Mouse (Mus musculus): Measurements from ENCODE around the gene Ntmt1.
A peak's percentile ranks its signal among the peaks of the same experiment; 100 is the strongest.

The Ntmt1 gene

GRCm38 (mm10) chr2:30807648-30808295 lies at the start of gene Ntmt1:
Gene Ntmt1, plus strand, starts transcription at chr2:30807826.
- DNase-seq = peak; percentile 94

GRCm38 (mm10) chr2:30758341-30759087 lies 49.1 kb upstream of the Ntmt1 start:
- no peak for DNase-seq

- DNase-seq = no peak
Measured at GRCm38 (mm10) chr2:30759088-30759374, 48.6 kb upstream of the Ntmt1 start.

GRCm38 (mm10) chr2:30759442-30759841 lies 48.2 kb upstream of the Ntmt1 start:
- DNase-seq = no peak

- no peak for DNase-seq
Measured at GRCm38 (mm10) chr2:30759858-30760547, 47.6 kb upstream of the Ntmt1 start.

- no peak for DNase-seq
Measured at GRCm38 (mm10) chr2:30760706-30761105, 46.9 kb upstream of the Ntmt1 start.

- no peak for DNase-seq
Measured at GRCm38 (mm10) chr2:30766446-30766845, 41.2 kb upstream of the Ntmt1 start.

GRCm38 (mm10) chr2:30767626-30768240 lies 39.9 kb upstream of the Ntmt1 start:
- DNase-seq = no peak

GRCm38 (mm10) chr2:30768529-30768928 lies 39.1 kb upstream of the Ntmt1 start:
- no peak for DNase-seq

GRCm38 (mm10) chr2:30769187-30769586 lies 38.4 kb upstream of the Ntmt1 start:
- DNase-seq = no peak

- DNase-seq = peak; percentile 20
Measured at GRCm38 (mm10) chr2:30771368-30771805, 36.2 kb upstream of the Ntmt1 start.

- DNase-seq = peak; percentile 56
Measured at GRCm38 (mm10) chr2:30771806-30772460, 35.7 kb upstream of the Ntmt1 start.

- DNase-seq = no peak
Measured at GRCm38 (mm10) chr2:30772581-30773312, 34.9 kb upstream of the Ntmt1 start.

- DNase-seq = peak; percentile 20
Measured at GRCm38 (mm10) chr2:30773313-30774005, 34.2 kb upstream of the Ntmt1 start.

- no peak for DNase-seq
Measured at GRCm38 (mm10) chr2:30775955-30776354, 31.7 kb upstream of the Ntmt1 start.

- no peak for DNase-seq
Measured at GRCm38 (mm10) chr2:30777266-30777665, 30.4 kb upstream of the Ntmt1 start.

- no peak for DNase-seq
Measured at GRCm38 (mm10) chr2:30778235-30778634, 29.4 kb upstream of the Ntmt1 start.

- DNase-seq = no peak
Measured at GRCm38 (mm10) chr2:30779241-30779640, 28.4 kb upstream of the Ntmt1 start.

- DNase-seq = no peak
Measured at GRCm38 (mm10) chr2:30782312-30783290, 25.0 kb upstream of the Ntmt1 start.

- peak; percentile 49 for DNase-seq
Measured at GRCm38 (mm10) chr2:30783346-30783745, 24.3 kb upstream of the Ntmt1 start.

Measured in cerebellum, adult 8-10 months (tissue).